Mouse (Mus musculus) heart, postnatal 0 days (tissue): ENCODE results near the gene Plod1.
A peak's percentile ranks its signal among the peaks of the same experiment; 100 is the strongest.

Experiments used
- CTCF ChIP-seq: IDR thresholded peaks from 2 replicates; pipeline ENCODE4 v1.5.1; 2016; ENCODE audit warnings: antibody characterized with exemption, control low read depth, low read depth
- EP300 ChIP-seq: IDR thresholded peaks from 2 replicates; pipeline ENCODE4 v1.6.1; 2016; ENCODE audit warnings: antibody characterized with exemption, low read depth

DNA sequence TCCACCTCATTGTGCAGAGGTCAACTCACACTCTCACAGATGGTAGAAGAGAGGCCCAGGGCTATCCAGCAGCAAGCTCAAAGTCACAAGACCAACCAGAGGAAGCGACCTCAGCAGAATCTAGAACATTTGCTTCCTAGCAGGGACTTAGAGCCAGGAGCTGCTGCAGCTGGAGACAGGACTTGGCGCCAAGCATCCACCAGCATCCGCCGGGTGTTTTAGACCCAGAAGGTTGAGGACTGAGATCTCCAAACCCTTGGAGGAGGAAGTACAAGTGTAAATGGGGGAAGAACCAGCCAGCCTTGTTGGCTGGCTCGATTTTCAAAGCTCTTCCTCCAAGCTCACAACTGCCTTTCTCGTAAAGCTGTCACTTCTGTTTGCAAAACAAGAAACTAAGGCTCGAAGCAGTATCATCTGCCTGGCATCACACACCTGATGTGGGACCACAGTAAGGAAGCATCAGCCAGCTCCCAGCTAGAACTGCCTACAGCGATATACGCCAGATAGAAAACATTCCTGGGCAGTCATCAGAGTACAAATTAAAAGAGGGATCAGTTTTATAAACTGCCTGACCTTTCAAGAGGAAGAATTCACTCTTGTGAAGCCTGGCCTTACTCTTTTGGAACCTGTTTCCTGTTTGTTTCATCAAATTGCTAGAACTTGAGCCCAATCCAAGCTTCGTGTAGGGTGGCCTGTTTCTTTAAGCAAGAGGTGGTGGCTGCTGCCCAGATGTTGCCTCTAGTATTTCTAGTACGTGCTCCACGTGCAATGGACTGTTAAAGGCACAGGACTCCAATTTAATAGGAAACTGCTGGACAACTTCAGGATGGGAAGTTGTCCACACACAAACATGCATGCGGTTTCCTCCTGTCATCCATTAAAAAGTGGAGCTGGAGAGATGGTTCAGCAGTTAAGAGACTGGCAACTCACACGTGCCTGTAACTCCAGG lies 1.9 kb upstream of the Plod1 start:
- TF ChIP-seq CTCF (no peak), EP300 (0 out of 2 replicates have a peak, but pooled peaks have one; percentile 39)
